Mouse (Mus musculus) liver, embryonic 11.5 days (tissue): Measurements from ENCODE around the gene Pcid2. TPM values are rescaled to one million over a fixed set of nuclear protein-coding genes. Genes with fewer than 3 reads are reported as not detected.

Experiments used
- ATAC-seq: fragments of 200-750 bp; cut with Nextera tagmentation; replicated peaks from 2 replicates; pipeline ENCODE4 v1.8.0; 2017; ENCODE audit warnings: moderate number of reproducible peaks, mild to moderate bottlenecking, moderate TSS enrichment, moderate library complexity; ENCODE audit not compliant: low FRiP score
- DNase-seq: peaks from one replicate; pipeline ENCODE4 v3.0.0-alpha.2; 2017; ENCODE audit warnings: low spot score
- H3K27ac ChIP-seq: fragments of 300-500 bp; sonication (generic); 2 replicates; pipeline ENCODE4 v1.5.1; 2014; ENCODE audit warnings: mild to moderate bottlenecking, low read depth, low read length, control low read depth
- H3K27me3 ChIP-seq: fragments of 300-500 bp; sonication (generic); replicated peaks from 2 replicates; pipeline ENCODE4 v1.6.1; 2014; ENCODE audit warnings: low read length, mixed read lengths; ENCODE audit not compliant: control insufficient read depth, insufficient read depth
- H3K36me3 ChIP-seq: fragments of 300-500 bp; sonication (generic); 2 replicates; pipeline ENCODE4 v1.6.1; 2014; ENCODE audit warnings: mild to moderate bottlenecking, low read length, moderate library complexity, mixed read lengths; ENCODE audit not compliant: control insufficient read depth, insufficient read depth
- H3K4me1 ChIP-seq: fragments of 300-500 bp; sonication (generic); replicated peaks from 2 replicates; pipeline ENCODE4 v1.6.1; 2014; ENCODE audit warnings: low read length, mixed read lengths; ENCODE audit not compliant: control insufficient read depth, insufficient read depth
- H3K4me2 ChIP-seq: fragments of 300-500 bp; sonication (generic); 2 replicates; pipeline ENCODE4 v1.6.1; 2014; ENCODE audit warnings: mild to moderate bottlenecking, control low read depth, moderate library complexity
- H3K4me3 ChIP-seq: fragments of 300-500 bp; sonication (generic); 2 replicates; pipeline ENCODE4 v1.5.1; 2014; ENCODE audit warnings: low read depth, low read length, control low read depth
- H3K9ac ChIP-seq: fragments of 300-500 bp; sonication (generic); 2 replicates; pipeline ENCODE4 v1.6.1; 2014; ENCODE audit warnings: low read depth, low read length, control low read depth
- H3K9me3 ChIP-seq: fragments of 300-500 bp; sonication (generic); 2 replicates; pipeline ENCODE4 v1.6.1; 2016; ENCODE audit warnings: low read length, inconsistent platforms, mixed read lengths; ENCODE audit not compliant: control insufficient read depth
- WGBS: fragments of 180-500 bp; shearing (Covaris S2); extraction: QIAGEN DNeasy Blood & Tissue Kit; methylation state at CpG from one replicate; pipeline ENCODE4 v1.1.7; 2014; 5-methylcytosine and 5-hydroxymethylcytosine counted together
- microRNA-seq: library from miRNA; unstranded; fragments of <30 nt; microRNA quantifications from one replicate; pipeline ENCODE4, GENCODE M21; 2017; ENCODE audit warnings: borderline number of aligned reads
- polyA plus RNA-seq: library from polyadenylated mRNA; unstranded; fragments of >200 nt; fragmentation: Nextera tagmentation; extraction: Ambion mirVana; gene quantifications from 2 replicates; pipeline ENCODE4 v1.2.1, GENCODE M21; 2014

Gene Pcid2
- polyA plus RNA-seq, 1 experiment from 2014 or later = 38.8 TPM

DNA sequence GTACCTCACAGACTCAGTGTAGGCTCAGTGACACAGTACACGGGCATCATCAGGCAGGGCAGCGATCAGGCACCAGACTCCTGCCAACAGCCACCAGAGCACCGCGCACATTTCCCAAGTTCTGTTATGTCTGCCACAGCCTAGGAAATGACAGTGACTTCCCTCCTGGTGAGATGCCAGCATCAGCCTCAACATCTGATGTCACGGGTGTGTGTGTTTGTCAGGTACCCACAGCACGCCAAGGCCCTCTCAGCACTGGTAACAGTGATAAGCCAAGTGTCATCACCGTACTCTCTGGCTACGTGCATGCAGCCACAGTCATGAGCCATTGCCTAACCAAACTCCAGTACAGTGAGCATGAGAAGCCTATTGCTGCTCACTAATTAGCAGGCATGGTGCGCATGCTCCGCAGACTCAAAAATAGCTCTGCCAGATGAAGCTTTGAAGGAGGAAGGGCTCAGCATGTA, 68.9 kb downstream of the Pcid2 start:
- Histone ChIP-seq H3K27me3 (no peaks in the 10 kb centered on the region), H3K4me1 (peaks cover 6% of the 10 kb centered on the region), H3K27ac (no peak overlapping the region), H3K9ac (no peak overlapping the region), H3K9me3 (no peaks in the 10 kb centered on the region), H3K4me2 (no peak overlapping the region), H3K36me3 (no peaks in the 10 kb centered on the region), H3K4me3 (no peak overlapping the region)
- no peak for ATAC-seq
- DNase-seq = no peak
- WGBS = 83% methylated on average over 10 of the region's 10 CpGs

DNA sequence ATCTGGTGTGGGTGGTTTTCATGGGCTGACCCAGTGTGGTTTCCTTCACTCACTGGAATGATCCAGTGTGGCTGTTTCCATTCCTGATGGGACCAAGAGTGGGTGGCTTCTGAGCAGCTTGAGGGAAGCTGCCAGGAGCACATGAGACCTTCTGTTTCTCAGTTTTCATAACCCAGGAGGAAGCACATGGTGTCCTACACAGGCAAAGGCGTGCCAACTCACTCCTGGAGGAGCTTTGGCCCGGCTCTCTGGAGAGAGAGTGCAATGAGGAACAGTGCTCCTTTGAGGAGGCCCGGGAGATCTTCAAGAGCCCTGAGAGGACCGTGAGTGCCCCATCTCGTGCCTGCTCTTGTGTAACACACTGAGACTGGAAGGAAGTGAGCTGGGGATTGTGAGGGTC, 76.8 kb downstream of the Pcid2 start:
- H3K36me3 ChIP-seq = no peaks in the 10 kb centered on the region
- no peak overlapping the region for H3K4me3 ChIP-seq
- ATAC-seq (no peak), DNase-seq (no peak)
- WGBS = 54% methylated on average over 5 of the region's 5 CpGs
- H3K4me1 ChIP-seq = no peaks in the 10 kb centered on the region
- no peak overlapping the region for H3K9ac ChIP-seq
- no peak overlapping the region for H3K27ac ChIP-seq
- no peaks in the 10 kb centered on the region for H3K9me3 ChIP-seq
- 0 out of 2 replicates have a peak, but pooled peaks cover 4% of the 10 kb centered on the region for H3K27me3 ChIP-seq
- H3K4me2 ChIP-seq = no peak overlapping the region

DNA sequence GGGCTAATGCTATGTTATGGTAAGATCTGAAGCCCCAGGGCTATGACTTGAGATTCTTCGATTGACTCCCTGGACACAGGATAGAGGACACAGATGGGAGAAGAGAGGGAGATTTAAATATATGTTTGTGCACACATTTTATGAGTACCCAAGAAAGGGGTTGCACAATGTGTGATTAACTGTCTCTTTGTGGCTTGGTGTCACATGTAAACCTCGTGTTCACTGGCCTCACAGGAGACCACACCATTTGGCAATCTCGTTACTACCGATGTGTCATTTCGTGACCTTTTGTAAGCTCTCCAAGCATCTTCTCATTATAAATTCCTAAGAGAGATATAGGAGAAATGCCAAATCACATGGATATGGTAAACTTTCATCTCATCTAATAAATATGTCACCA, 77.6 kb downstream of the Pcid2 start:
- Histone ChIP-seq H3K27me3 (0 out of 2 replicates have a peak, but pooled peaks cover 4% of the 10 kb centered on the region), H3K4me2 (no peak overlapping the region), H3K9me3 (no peaks in the 10 kb centered on the region), H3K9ac (no peak overlapping the region), H3K4me3 (no peak overlapping the region), H3K4me1 (no peaks in the 10 kb centered on the region), H3K36me3 (no peaks in the 10 kb centered on the region), H3K27ac (no peak overlapping the region)
- DNase-seq = no peak
- 75% methylated on average over 5 of the region's 5 CpGs for WGBS
- no peak for ATAC-seq

Small RNAs within 50 kb of the gene (microRNA-seq; reads per million reads assigned to microRNA genes)
- not detected for gene Mir7065

Other genes with a start within 250 kb of the Pcid2 start
- gene Mcf2l, start 231.7 kb downstream of the Pcid2 start, polyA plus RNA-seq = 3.4 and 4.3 TPM in 2 replicates
- 2.9 and 3.8 TPM in 2 replicates for gene F7, start 79.4 kb downstream of the Pcid2 start, polyA plus RNA-seq
- 59.5 and 61.1 TPM in 2 replicates for gene F10, start 68.2 kb downstream of the Pcid2 start, polyA plus RNA-seq
- gene Proz, start 44.5 kb downstream of the Pcid2 start, polyA plus RNA-seq = 13.5 and 15.9 TPM in 2 replicates
- gene Cul4a, start 162 bp upstream of the Pcid2 start, polyA plus RNA-seq = 111 and 123 TPM in 2 replicates
- 251 and 283 TPM in 2 replicates for gene Lamp1, start 53.7 kb upstream of the Pcid2 start, polyA plus RNA-seq
- gene Grtp1, start 95.2 kb upstream of the Pcid2 start, polyA plus RNA-seq = 19.7 and 23.3 TPM in 2 replicates
- gene Adprhl1, start 148.7 kb upstream of the Pcid2 start, polyA plus RNA-seq = 0.70 TPM in 1 of 2 replicates, not detected in the other
- 20.9 and 22.0 TPM in 2 replicates for gene Dcun1d2, start 182.7 kb upstream of the Pcid2 start, polyA plus RNA-seq
- 18.8 and 19.7 TPM in 2 replicates for gene Tmco3, start 182.7 kb upstream of the Pcid2 start, polyA plus RNA-seq
- 217 and 230 TPM in 2 replicates for gene Tfdp1, start 233.3 kb upstream of the Pcid2 start, polyA plus RNA-seq